Mouse (Mus musculus) ES-Bruce4 (cell line): ENCODE measurements around the gene Dapk2. TPM values are rescaled to one million over a fixed set of nuclear protein-coding genes. Genes with fewer than 3 reads are reported as not detected.

Source experiments
- H3K27ac ChIP-seq: 2 replicates; pipeline ENCODE4 v1.5.1; 2012; ENCODE audit warnings: low read length, inconsistent platforms; ENCODE audit not compliant: insufficient read depth
- H3K27me3 ChIP-seq: 2 replicates; pipeline ENCODE4 v1.6.1; 2012; ENCODE audit warnings: mild to moderate bottlenecking, low read length, inconsistent platforms; ENCODE audit not compliant: control insufficient read depth, poor library complexity, insufficient read depth, severe bottlenecking
- H3K36me3 ChIP-seq: 2 replicates; pipeline ENCODE4 v1.6.1; 2012; ENCODE audit warnings: inconsistent platforms, mild to moderate bottlenecking, low read length, moderate library complexity; ENCODE audit not compliant: control insufficient read depth, poor library complexity, insufficient read depth, severe bottlenecking
- H3K4me1 ChIP-seq: one replicate; pipeline ENCODE4 v1.8.1; 2011; ENCODE audit warnings: low read length; ENCODE audit not compliant: control insufficient read depth, insufficient read depth
- H3K4me3 ChIP-seq: 2 replicates; pipeline ENCODE4 v1.5.1; 2011; ENCODE audit warnings: low read depth, mild to moderate bottlenecking, low read length
- H3K9ac ChIP-seq: 2 replicates; pipeline ENCODE4 v1.6.1; 2012; ENCODE audit warnings: low read depth, mild to moderate bottlenecking, inconsistent platforms; ENCODE audit not compliant: poor library complexity, severe bottlenecking
- H3K9me3 ChIP-seq: replicated peaks from 2 replicates; pipeline ENCODE4 v1.6.1; 2012; ENCODE audit warnings: mild to moderate bottlenecking, low read length, inconsistent platforms; ENCODE audit not compliant: control insufficient read depth, poor library complexity, insufficient read depth, severe bottlenecking
- CTCF ChIP-seq: IDR thresholded peaks from one replicate; pipeline ENCODE4 v1.8.1; 2011; ENCODE audit warnings: low read depth, low read length
- EP300 ChIP-seq: IDR thresholded peaks from 2 replicates; pipeline ENCODE4 v1.6.1; 2011; ENCODE audit warnings: low read depth, low read length; ENCODE audit not compliant: insufficient read depth
- POLR2A ChIP-seq: IDR thresholded peaks from one replicate; pipeline ENCODE4 v1.8.1; 2011; ENCODE audit warnings: low read length; ENCODE audit not compliant: insufficient read depth
- polyA plus RNA-seq: library from polyadenylated mRNA; stranded (reverse); fragments of >200 nt; gene quantifications from 2 replicates; pipeline ENCODE4 v1.2.4, GENCODE M21; 2011; ENCODE audit warnings: low read depth; ENCODE audit not compliant: missing spikeins, insufficient read depth, insufficient read length

The Dapk2 gene
- polyA plus RNA-seq, 1 experiment: 0.45 TPM

GRCm38 (mm10) chr9:66124681-66125542 is 33.1 kb upstream of the Dapk2 start:
- H3K27me3 ChIP-seq: no peaks in the 10 kb centered on the region
- no peaks in the 10 kb centered on the region for H3K36me3 ChIP-seq
- H3K4me3 ChIP-seq: peak overlapping the region; percentile 67
- H3K4me1 ChIP-seq: peaks cover 1% of the 10 kb centered on the region
- H3K9ac ChIP-seq: peak overlapping the region; percentile 61
- no peak overlapping the region for H3K27ac ChIP-seq
- TF ChIP-seq CTCF (no peak), POLR2A (no peak), EP300 (0 out of 2 replicates have a peak, but pooled peaks have one; percentile 63)
- H3K9me3 ChIP-seq: no peaks in the 10 kb centered on the region

DNA sequence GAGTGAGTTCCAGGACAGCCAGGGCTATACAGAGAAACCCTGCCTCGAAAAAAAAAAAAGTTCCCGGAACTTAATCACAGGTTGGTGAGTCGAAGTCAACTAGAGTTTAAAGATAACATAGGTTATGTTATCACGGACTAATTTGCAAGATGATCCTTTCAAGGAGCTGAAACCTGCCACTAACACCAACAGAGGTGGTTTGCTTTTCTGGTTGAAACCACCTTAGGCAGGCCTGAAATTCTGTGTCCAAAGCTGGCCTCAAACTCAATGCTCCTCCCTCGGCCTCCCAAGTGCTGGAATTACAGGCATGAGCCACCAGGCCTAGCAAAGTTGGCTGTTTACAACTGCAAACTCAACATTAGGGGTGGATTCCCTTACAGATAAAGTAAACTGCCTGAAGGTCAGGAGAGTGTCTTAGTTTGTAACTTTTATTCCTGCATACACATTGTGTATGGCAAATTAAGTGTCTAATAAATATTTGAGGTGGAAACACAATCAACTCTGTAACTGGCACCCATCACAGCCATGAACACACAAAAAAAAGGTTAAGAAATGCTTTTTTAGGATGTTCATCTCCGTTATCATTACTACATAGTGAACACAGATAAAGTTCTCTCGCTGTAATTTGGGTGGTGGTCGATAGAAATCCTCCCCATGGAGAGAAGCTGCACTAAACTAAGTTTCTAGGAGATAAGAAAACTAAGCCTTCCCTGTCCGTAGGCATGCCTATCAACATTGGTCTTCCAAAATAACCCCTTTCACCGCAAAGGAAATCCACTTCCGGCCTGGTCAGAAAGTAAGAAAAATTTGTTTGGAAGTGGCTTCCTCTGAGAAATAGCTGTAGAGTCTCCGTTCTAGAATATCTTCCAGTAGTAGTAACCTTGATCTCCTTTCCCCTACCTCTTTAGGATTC is 32.2 kb upstream of the Dapk2 start:
- peak overlapping the region; percentile 29 for H3K4me3 ChIP-seq
- no peaks in the 10 kb centered on the region for H3K9me3 ChIP-seq
- peak overlapping the region; percentile 61 for H3K9ac ChIP-seq
- H3K4me1 ChIP-seq: peaks cover 1% of the 10 kb centered on the region
- no peaks in the 10 kb centered on the region for H3K27me3 ChIP-seq
- TF ChIP-seq EP300 (no peak), CTCF (no peak), POLR2A (no peak)
- peak overlapping the region; percentile 64; the same call in 1 of the 2 replicates for H3K27ac ChIP-seq
- no peaks in the 10 kb centered on the region for H3K36me3 ChIP-seq

GRCm38 (mm10) chr9:66126456-66127192 is 31.4 kb upstream of the Dapk2 start, which contains the start of the genes Snx1 and Ciao2a:
Gene Snx1, minus strand, starts transcription at chr9:66126587.
Gene Ciao2a, plus strand, starts transcription at chr9:66126611.
- Histone ChIP-seq H3K9me3 (no peaks in the 10 kb centered on the region), H3K27me3 (no peaks in the 10 kb centered on the region), H3K4me1 (peaks cover 1% of the 10 kb centered on the region), H3K4me3 (peak within 1 kb of the TSS; percentile 98), H3K36me3 (no peaks in the 10 kb centered on the region), H3K27ac (peak within 1 kb of the TSS; percentile 64; the same call in 1 of the 2 replicates), H3K9ac (peak within 1 kb of the TSS; percentile 84)
- TF ChIP-seq EP300: 0 out of 2 replicates have a peak, but pooled peaks have one; percentile 5
- TF ChIP-seq POLR2A: no peak

- TF ChIP-seq CTCF (no peak), EP300 (no peak), POLR2A (no peak)
- peak overlapping the region; percentile 84 for H3K9ac ChIP-seq
- no peak overlapping the region for H3K27ac ChIP-seq
- H3K9me3 ChIP-seq: no peaks in the 10 kb centered on the region
- H3K27me3 ChIP-seq: no peaks in the 10 kb centered on the region
- peak overlapping the region; percentile 98 for H3K4me3 ChIP-seq
- no peaks in the 10 kb centered on the region for H3K36me3 ChIP-seq
- H3K4me1 ChIP-seq: peaks cover 1% of the 10 kb centered on the region
Observed at GRCm38 (mm10) chr9:66127193-66127546, 30.9 kb upstream of the Dapk2 start.

DNA sequence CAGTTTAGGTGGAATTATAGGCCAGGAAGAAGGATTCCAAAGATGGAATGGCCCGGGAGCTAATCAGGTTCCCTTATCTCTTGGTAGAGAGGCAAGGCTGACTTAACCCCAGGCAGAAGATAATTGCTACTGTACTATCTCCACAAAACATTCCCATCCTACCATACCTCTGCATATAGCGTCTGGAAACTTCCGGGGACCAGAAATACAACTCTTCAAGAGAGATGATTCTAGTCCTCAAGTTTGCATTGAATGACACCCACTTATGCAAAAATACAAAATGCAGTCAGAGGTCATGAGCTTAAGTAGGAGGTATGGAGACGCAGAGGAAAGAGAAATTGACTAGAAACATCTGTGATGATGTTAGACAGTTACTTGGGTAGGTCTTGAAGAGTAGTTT is 30.1 kb upstream of the Dapk2 start:
- Histone ChIP-seq H3K36me3 (0 out of 2 replicates have a peak, but pooled peaks cover 2% of the 10 kb centered on the region), H3K27ac (no peak overlapping the region), H3K4me3 (no peak overlapping the region), H3K9me3 (no peaks in the 10 kb centered on the region), H3K4me1 (peaks cover 1% of the 10 kb centered on the region), H3K27me3 (no peaks in the 10 kb centered on the region), H3K9ac (no peak overlapping the region)
- TF ChIP-seq POLR2A (no peak), EP300 (no peak), CTCF (no peak)
